Mouse (Mus musculus): ENCODE measurements around the gene Gipc2.

DNA sequence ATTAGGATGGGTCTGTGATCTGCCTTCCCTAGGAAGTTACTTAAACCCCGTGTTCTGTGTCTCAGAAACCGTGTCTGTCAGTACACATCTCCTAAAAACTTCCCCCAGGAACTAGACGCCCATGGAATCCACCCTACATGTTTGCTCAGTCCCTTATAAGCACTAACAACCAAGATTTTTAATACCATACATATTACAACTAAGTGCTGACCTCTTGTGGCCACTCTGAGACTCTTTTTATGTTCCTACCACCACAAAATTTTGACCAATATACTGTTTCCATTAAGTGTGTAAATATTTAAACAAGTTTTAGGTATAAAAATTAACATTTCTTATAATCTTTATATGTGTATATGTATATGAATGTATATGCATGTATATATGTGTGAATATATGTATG is 71.0 kb downstream of the Gipc2 start:
- no peak for TF ChIP-seq POLR2A (IDR thresholded peaks at IDR 0.05; ENCODE audit: borderline replicate concordance, extremely low read depth, low read depth, low read length)
- no peak for TF ChIP-seq CTCF (IDR thresholded peaks at IDR 0.05; ENCODE audit: insufficient read depth, low read length)
